Mouse (Mus musculus): ENCODE measurements around the gene Prss12. TPM values are rescaled to one million over a fixed set of nuclear protein-coding genes. Genes with fewer than 3 reads are reported as not detected.

The Prss12 gene
- polyA plus RNA-seq, 1 experiment, result 0.43 TPM

GRCm38 (mm10) chr3:123447538-123448059 lies 886 bp downstream of the Prss12 start:
- peak overlapping the region; percentile 32 for H3K4me3 ChIP-seq (ENCODE audit: control insufficient read depth, low read depth, low read length)
- peaks cover 10% of the 10 kb centered on the region for H3K4me1 ChIP-seq (ENCODE audit: control insufficient read depth, insufficient read depth, low read length)
- no peak for TF ChIP-seq POLR2A (IDR thresholded peaks at IDR 0.05; ENCODE audit: control insufficient read depth, low read depth, low read length)
- TF ChIP-seq CTCF (IDR thresholded peaks at IDR 0.05; ENCODE audit: control insufficient read depth, insufficient read depth, insufficient replicate concordance, low read depth, low read length), result no peak
- no peak overlapping the region for H3K27ac ChIP-seq (ENCODE audit: control insufficient read depth, insufficient read depth, low read depth, low read length)
- no peaks in the 10 kb centered on the region for H3K27me3 ChIP-seq (ENCODE audit: control insufficient read depth, insufficient read depth, low read length)
- H3K36me3 ChIP-seq (ENCODE audit: control insufficient read depth, insufficient read depth, low read length), result no peaks in the 10 kb centered on the region

DNA sequence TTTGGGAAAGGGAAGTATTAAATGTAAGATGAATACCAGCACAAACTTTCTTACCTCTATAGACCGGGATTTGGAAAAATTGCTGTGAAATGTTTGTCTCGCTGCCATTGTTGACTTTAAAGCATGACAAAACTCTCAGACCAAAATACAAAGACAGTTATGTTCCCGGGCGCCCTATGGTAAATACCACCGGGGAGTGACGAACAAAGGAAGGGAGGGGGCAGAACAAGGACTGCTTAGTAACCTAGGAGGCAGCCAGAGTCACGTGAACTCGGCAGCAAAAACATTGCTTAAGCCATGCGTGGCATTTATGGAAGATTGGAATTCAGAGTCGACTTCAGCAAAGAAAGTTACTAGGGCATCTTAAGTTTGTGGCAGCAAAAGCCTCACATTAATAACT lies 1.4 kb downstream of the Prss12 start:
- TF ChIP-seq POLR2A (IDR thresholded peaks at IDR 0.05; ENCODE audit: control insufficient read depth, low read depth, low read length), result no peak
- TF ChIP-seq CTCF (IDR thresholded peaks at IDR 0.05; ENCODE audit: control insufficient read depth, insufficient read depth, insufficient replicate concordance, low read depth, low read length), result no peak
- Histone ChIP-seq H3K27me3 (ENCODE audit: control insufficient read depth, insufficient read depth, low read length) (no peaks in the 10 kb centered on the region), H3K4me3 (ENCODE audit: control insufficient read depth, low read depth, low read length) (no peak overlapping the region), H3K27ac (ENCODE audit: control insufficient read depth, insufficient read depth, low read depth, low read length) (no peak overlapping the region), H3K36me3 (ENCODE audit: control insufficient read depth, insufficient read depth, low read length) (no peaks in the 10 kb centered on the region), H3K4me1 (ENCODE audit: control insufficient read depth, insufficient read depth, low read length) (peaks cover 8% of the 10 kb centered on the region)

DNA sequence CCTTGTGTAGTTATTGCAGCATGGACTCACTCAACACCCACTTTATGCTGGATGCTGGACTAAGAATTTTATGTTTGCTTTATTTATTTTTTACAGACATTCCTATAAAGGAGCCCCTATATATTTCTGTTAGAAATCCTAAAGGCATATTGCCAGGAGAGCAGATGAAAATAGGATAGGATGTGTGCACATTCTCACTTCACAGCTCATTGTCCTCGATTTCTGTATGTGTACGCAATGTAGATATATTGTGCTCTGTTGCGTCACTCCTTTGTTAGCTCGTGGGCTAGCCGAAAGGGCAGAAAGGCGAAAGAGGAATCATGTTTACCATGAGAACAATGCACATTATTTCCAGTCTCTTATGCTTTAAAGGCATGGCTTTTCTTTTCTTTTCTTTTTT lies 3.4 kb downstream of the Prss12 start:
- no peak overlapping the region for H3K4me3 ChIP-seq (ENCODE audit: control insufficient read depth, low read depth, low read length)
- no peaks in the 10 kb centered on the region for H3K36me3 ChIP-seq (ENCODE audit: control insufficient read depth, insufficient read depth, low read length)
- H3K27me3 ChIP-seq (ENCODE audit: control insufficient read depth, insufficient read depth, low read length), result no peaks in the 10 kb centered on the region
- no peak overlapping the region for H3K27ac ChIP-seq (ENCODE audit: control insufficient read depth, insufficient read depth, low read depth, low read length)
- TF ChIP-seq POLR2A (IDR thresholded peaks at IDR 0.05; ENCODE audit: control insufficient read depth, low read depth, low read length) (no peak), CTCF (IDR thresholded peaks at IDR 0.05; ENCODE audit: control insufficient read depth, insufficient read depth, insufficient replicate concordance, low read depth, low read length) (no peak)
- peaks cover 8% of the 10 kb centered on the region for H3K4me1 ChIP-seq (ENCODE audit: control insufficient read depth, insufficient read depth, low read length)

DNA sequence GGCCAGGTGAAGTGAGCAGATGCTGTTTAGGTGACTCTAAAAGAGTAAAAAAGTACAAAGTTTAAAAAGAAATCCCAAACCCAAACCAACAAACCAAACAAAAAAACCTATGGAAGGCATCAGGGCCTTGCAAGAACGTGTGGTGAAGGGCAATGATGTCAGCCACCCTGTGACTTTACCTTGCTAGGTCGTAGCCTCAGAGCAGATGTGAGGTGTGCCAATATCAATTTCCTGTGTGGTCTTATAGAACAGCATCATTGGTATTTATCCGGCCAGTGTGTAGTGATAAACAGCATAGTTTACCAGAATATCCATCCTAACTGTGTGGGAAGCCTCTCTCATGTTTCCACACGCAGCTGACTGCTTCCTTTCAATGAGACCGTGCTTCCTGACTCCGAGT lies 6.2 kb downstream of the Prss12 start:
- H3K4me3 ChIP-seq (ENCODE audit: control insufficient read depth, low read depth, low read length), result no peak overlapping the region
- no peaks in the 10 kb centered on the region for H3K36me3 ChIP-seq (ENCODE audit: control insufficient read depth, insufficient read depth, low read length)
- TF ChIP-seq POLR2A (IDR thresholded peaks at IDR 0.05; ENCODE audit: control insufficient read depth, low read depth, low read length) (no peak), CTCF (IDR thresholded peaks at IDR 0.05; ENCODE audit: control insufficient read depth, insufficient read depth, insufficient replicate concordance, low read depth, low read length) (no peak)
- H3K4me1 ChIP-seq (ENCODE audit: control insufficient read depth, insufficient read depth, low read length), result no peaks in the 10 kb centered on the region; the same call in 1 of the 2 replicates
- no peak overlapping the region for H3K27ac ChIP-seq (ENCODE audit: control insufficient read depth, insufficient read depth, low read depth, low read length)
- H3K27me3 ChIP-seq (ENCODE audit: control insufficient read depth, insufficient read depth, low read length), result no peaks in the 10 kb centered on the region

DNA sequence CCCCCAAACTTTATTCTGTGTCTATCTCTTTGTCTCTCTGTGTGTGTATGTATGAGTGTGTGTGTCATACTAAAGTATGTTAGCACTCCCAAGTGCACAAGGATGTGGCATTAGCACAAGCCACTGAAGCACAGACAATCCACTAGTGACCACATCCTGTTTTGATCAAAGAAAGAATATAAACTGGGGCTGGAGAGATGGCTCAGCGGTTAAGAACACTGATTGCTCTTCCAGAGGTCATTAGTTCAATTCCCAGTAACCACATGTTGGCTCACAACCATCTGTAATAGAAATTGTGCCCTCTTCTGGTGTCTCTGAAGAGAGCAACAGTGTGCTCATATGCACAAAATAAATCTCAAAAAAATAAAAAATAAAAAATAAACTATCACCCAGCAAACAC lies 12.8 kb downstream of the Prss12 start:
- Histone ChIP-seq H3K27ac (ENCODE audit: control insufficient read depth, insufficient read depth, low read depth, low read length) (no peak overlapping the region), H3K4me3 (ENCODE audit: control insufficient read depth, low read depth, low read length) (no peak overlapping the region), H3K27me3 (ENCODE audit: control insufficient read depth, insufficient read depth, low read length) (no peaks in the 10 kb centered on the region), H3K36me3 (ENCODE audit: control insufficient read depth, insufficient read depth, low read length) (no peaks in the 10 kb centered on the region), H3K4me1 (ENCODE audit: control insufficient read depth, insufficient read depth, low read length) (peaks cover 3% of the 10 kb centered on the region; the same call in 1 of the 2 replicates)
- TF ChIP-seq POLR2A (IDR thresholded peaks at IDR 0.05; ENCODE audit: control insufficient read depth, low read depth, low read length) (no peak), CTCF (IDR thresholded peaks at IDR 0.05; ENCODE audit: control insufficient read depth, insufficient read depth, insufficient replicate concordance, low read depth, low read length) (no peak)

DNA sequence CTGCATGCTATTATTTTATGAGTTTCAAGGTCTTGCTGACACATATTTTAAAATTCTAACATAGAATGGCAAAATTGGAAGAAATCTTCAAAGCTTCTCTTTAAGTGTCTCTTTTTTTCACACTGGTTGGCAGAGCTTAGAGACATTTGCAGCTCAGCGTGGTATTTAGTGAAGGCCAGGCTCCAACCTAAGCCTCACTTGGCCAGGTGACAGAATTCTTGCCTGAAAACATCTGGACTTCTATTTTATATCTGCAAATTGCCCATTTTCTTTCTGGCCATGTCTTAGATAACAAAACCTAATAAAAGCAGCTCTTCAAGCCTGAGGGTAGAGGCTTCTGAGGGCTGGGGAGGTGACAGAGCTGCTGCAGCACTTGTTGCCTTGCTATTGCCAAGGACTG lies 13.7 kb downstream of the Prss12 start:
- no peaks in the 10 kb centered on the region for H3K27me3 ChIP-seq (ENCODE audit: control insufficient read depth, insufficient read depth, low read length)
- no peak for TF ChIP-seq POLR2A (IDR thresholded peaks at IDR 0.05; ENCODE audit: control insufficient read depth, low read depth, low read length)
- no peak for TF ChIP-seq CTCF (IDR thresholded peaks at IDR 0.05; ENCODE audit: control insufficient read depth, insufficient read depth, insufficient replicate concordance, low read depth, low read length)
- no peak overlapping the region for H3K27ac ChIP-seq (ENCODE audit: control insufficient read depth, insufficient read depth, low read depth, low read length)
- peaks cover 3% of the 10 kb centered on the region; the same call in 1 of the 2 replicates for H3K4me1 ChIP-seq (ENCODE audit: control insufficient read depth, insufficient read depth, low read length)
- H3K36me3 ChIP-seq (ENCODE audit: control insufficient read depth, insufficient read depth, low read length), result no peaks in the 10 kb centered on the region
- H3K4me3 ChIP-seq (ENCODE audit: control insufficient read depth, low read depth, low read length), result no peak overlapping the region

GRCm38 (mm10) chr3:123462264-123462663 lies 15.6 kb downstream of the Prss12 start:
- TF ChIP-seq CTCF (IDR thresholded peaks at IDR 0.05; ENCODE audit: control insufficient read depth, insufficient read depth, insufficient replicate concordance, low read depth, low read length) (no peak), POLR2A (IDR thresholded peaks at IDR 0.05; ENCODE audit: control insufficient read depth, low read depth, low read length) (peak; percentile 52; the same call in 1 of the 2 replicates)
- H3K27me3 ChIP-seq (ENCODE audit: control insufficient read depth, insufficient read depth, low read length), result no peaks in the 10 kb centered on the region
- H3K4me3 ChIP-seq (ENCODE audit: control insufficient read depth, low read depth, low read length), result peak overlapping the region; percentile 28
- peaks cover 3% of the 10 kb centered on the region; the same call in 1 of the 2 replicates for H3K4me1 ChIP-seq (ENCODE audit: control insufficient read depth, insufficient read depth, low read length)
- no peaks in the 10 kb centered on the region for H3K36me3 ChIP-seq (ENCODE audit: control insufficient read depth, insufficient read depth, low read length)
- no peak overlapping the region; the same call in 1 of the 2 replicates for H3K27ac ChIP-seq (ENCODE audit: control insufficient read depth, insufficient read depth, low read depth, low read length)
